Mouse (Mus musculus) intestine, postnatal 0 days (tissue): ENCODE measurements at regions not wholly inside any gene's neighbourhood (a gene's known extent, or its start where the extent isn't known, plus 50 kb on each side); places are given as distances from the start of the nearest gene placed in this dataset.

Experiments
- ATAC-seq: fragments of 200-750 bp; cut with Nextera tagmentation; 2 replicates; pipeline ENCODE4 v1.8.0; 2017; ENCODE audit warnings: mild to moderate bottlenecking, moderate TSS enrichment, moderate library complexity
- H3K27ac ChIP-seq: fragments of 300-500 bp; sonication (generic); 2 replicates; pipeline ENCODE4 v1.5.1; 2014; ENCODE audit warnings: mild to moderate bottlenecking, low read depth, low read length, moderate library complexity
- H3K27me3 ChIP-seq: fragments of 300-500 bp; sonication (generic); replicated peaks from 2 replicates; pipeline ENCODE4 v1.6.1; 2014; ENCODE audit warnings: low read length, mixed read lengths; ENCODE audit not compliant: control insufficient read depth, insufficient read depth
- H3K36me3 ChIP-seq: fragments of 300-500 bp; sonication (generic); 2 replicates; pipeline ENCODE4 v1.6.1; 2014; ENCODE audit warnings: mild to moderate bottlenecking, moderate library complexity; ENCODE audit not compliant: control insufficient read depth, insufficient read depth
- H3K4me1 ChIP-seq: fragments of 300-500 bp; sonication (generic); replicated peaks from 2 replicates; pipeline ENCODE4 v1.6.1; 2014; ENCODE audit warnings: antibody characterized with exemption, low read length, mixed read lengths; ENCODE audit not compliant: control insufficient read depth, insufficient read depth
- H3K4me2 ChIP-seq: fragments of 300-500 bp; sonication (generic); replicated peaks from 2 replicates; pipeline ENCODE4 v1.6.1; 2014; ENCODE audit warnings: low read depth, mild to moderate bottlenecking, moderate library complexity
- H3K4me3 ChIP-seq: fragments of 300-500 bp; sonication (generic); 2 replicates; pipeline ENCODE4 v1.5.1; 2014; ENCODE audit warnings: low read depth, low read length
- H3K9ac ChIP-seq: fragments of 300-500 bp; sonication (generic); 2 replicates; pipeline ENCODE4 v1.6.1; 2014; ENCODE audit warnings: mild to moderate bottlenecking, low read depth, low read length
- H3K9me3 ChIP-seq: fragments of 300-500 bp; sonication (generic); 2 replicates; pipeline ENCODE4 v1.6.1; 2016; ENCODE audit warnings: mixed run types; ENCODE audit not compliant: control insufficient read depth
- CTCF ChIP-seq: sonication (generic); IDR thresholded peaks from 2 replicates; pipeline ENCODE4 v1.5.1; 2016; ENCODE audit warnings: low read depth, mild to moderate bottlenecking, control low read depth, antibody characterized with exemption, moderate library complexity
- WGBS: fragments of 180-500 bp; shearing (Covaris S2); extraction: QIAGEN DNeasy Blood & Tissue Kit; methylation state at CpG from one replicate; pipeline ENCODE4 v1.1.7; 2014; 5-methylcytosine and 5-hydroxymethylcytosine counted together

DNA sequence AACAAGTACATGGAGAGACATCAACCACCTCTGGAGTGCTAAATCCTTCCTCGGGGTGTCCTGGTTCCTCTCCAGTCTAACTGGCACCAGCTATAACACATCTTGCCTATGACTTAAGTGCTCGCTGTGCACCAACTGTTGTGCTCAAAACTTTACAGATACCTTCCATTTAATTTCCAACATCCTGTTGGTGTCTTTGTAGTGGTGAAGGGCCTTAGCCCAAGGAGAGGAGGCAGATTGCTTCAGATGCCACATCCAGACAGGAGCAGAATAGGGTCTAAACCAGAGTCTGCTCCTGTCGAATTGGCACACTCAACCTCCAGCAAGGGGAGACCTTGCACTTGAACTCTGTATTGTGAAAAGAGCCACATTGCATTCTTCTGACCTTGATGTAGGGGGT lies 121.2 kb upstream of the Eef2kmt start:
- Histone ChIP-seq H3K9ac (no peak overlapping the region), H3K4me1 (no peaks in the 10 kb centered on the region), H3K27ac (no peak overlapping the region), H3K9me3 (no peaks in the 10 kb centered on the region), H3K4me3 (no peak overlapping the region), H3K27me3 (no peaks in the 10 kb centered on the region), H3K4me2 (no peak overlapping the region), H3K36me3 (no peaks in the 10 kb centered on the region)
- ATAC-seq, result no peak
- TF ChIP-seq CTCF, result no peak
- WGBS, result 86% methylated on average over 3 of the region's 3 CpGs

DNA sequence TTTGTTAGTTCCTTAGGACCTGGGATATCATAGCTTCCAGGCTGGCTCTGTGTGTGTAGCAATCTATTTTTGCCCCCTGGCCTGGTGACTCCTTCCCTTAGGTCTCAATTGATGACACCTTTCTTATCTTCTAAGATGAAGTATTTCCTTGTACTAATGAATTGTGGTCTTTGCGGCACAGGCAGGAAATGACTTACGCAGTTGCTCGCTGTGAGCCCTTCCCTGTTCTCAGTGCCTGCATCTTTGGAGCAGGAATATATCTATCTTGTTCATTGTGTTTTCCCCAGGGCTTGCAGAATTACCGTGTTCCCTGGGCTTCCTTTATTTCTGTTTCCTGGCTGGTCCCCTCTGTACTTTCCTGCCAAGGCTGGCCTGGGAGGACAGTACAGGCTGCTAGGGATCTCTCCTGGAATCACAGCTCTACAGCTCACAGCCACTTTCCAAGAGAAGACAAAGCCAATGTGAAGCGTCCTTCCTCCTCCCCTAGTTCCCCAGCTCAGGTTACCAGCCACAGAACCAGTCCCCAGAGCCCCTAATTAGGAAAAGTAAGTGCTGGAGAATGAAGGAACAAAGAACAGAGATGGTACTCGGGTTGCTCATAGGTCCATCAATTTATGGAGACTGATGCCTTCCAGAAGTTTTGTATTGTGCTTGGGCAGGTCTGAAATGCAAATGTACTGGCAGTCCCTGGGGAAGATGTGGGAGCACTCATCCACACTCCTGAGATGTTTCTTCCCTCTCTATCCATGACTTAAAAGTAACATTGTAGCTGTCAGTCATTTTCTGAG lies 119.2 kb upstream of the Eef2kmt start:
- Histone ChIP-seq H3K4me1 (no peaks in the 10 kb centered on the region), H3K9me3 (no peaks in the 10 kb centered on the region), H3K4me3 (no peak overlapping the region), H3K27ac (no peak overlapping the region), H3K27me3 (no peaks in the 10 kb centered on the region), H3K9ac (no peak overlapping the region), H3K36me3 (no peaks in the 10 kb centered on the region), H3K4me2 (no peak overlapping the region)
- no peak for ATAC-seq
- WGBS, result 30% methylated on average over 6 of the region's 6 CpGs
- TF ChIP-seq CTCF, result no peak

DNA sequence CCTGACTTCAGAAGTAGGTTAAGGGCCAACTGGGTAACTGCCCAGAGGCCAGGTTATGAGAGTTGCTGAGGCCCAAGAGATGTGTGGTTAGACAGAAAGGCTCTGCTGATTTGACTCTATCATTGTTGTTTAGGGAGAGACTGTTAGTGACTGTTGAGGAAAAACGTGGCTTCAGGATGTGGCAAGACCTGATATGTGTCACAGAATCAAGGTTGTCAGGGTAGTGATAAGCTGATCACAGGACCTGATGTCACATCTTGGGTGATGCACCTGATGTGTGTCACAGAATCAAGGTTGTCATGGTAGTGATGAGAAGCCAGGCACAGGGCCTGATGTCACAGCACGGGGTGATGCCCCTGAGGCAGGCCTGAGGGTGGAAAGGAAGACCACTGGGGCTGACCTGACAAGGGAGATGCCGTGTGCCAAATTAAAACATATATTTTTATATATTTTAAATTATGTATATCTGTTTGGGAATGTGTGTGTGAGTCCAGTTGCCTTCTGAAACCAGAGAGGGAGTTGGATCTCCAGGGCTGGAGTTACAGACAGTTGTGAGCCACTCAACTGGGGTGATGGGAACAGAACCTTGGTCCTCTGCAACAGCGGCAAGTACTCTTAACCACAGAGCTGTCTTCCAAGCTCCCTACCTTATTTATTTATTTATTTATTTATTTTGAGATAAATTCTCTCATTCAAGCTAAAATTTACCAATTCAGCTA lies 115.6 kb upstream of the Eef2kmt start:
- no peak overlapping the region for H3K4me3 ChIP-seq
- H3K4me2 ChIP-seq, result no peak overlapping the region
- H3K9me3 ChIP-seq, result no peaks in the 10 kb centered on the region
- H3K36me3 ChIP-seq, result no peaks in the 10 kb centered on the region
- no peak overlapping the region for H3K9ac ChIP-seq
- ATAC-seq, result no peak
- no peak overlapping the region for H3K27ac ChIP-seq
- no peaks in the 10 kb centered on the region for H3K4me1 ChIP-seq
- TF ChIP-seq CTCF, result no peak
- H3K27me3 ChIP-seq, result no peaks in the 10 kb centered on the region
- 92% methylated on average over 4 of the region's 4 CpGs for WGBS

DNA sequence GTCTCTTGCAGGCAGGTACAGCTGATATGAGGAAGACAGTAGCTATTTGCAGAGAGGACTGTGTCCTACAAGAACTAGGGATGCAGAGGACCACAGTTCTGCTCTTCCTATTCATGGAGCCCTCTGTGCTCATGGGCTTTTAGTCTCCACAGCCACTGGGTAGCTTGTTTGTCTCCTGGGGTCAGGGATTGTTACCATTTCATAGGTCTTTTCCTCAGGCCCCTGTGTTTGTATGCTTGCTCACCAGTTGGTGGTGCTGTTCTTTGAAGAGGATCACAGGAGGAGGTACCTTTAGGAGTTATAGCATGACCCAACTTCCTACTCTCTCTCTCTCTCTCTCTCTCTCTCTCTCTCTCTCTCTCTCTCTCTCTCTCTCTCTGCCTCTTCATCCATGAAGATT lies 114.7 kb upstream of the Eef2kmt start:
- TF ChIP-seq CTCF, result peak; percentile 44; the same call in 1 of the 2 replicates
- H3K4me2 ChIP-seq, result no peak overlapping the region
- ATAC-seq, result no peak
- no peaks in the 10 kb centered on the region for H3K4me1 ChIP-seq
- no peaks in the 10 kb centered on the region for H3K9me3 ChIP-seq
- no peaks in the 10 kb centered on the region for H3K27me3 ChIP-seq
- no peaks in the 10 kb centered on the region for H3K36me3 ChIP-seq
- H3K4me3 ChIP-seq, result no peak overlapping the region
- no peak overlapping the region for H3K27ac ChIP-seq
- no peak overlapping the region for H3K9ac ChIP-seq

DNA sequence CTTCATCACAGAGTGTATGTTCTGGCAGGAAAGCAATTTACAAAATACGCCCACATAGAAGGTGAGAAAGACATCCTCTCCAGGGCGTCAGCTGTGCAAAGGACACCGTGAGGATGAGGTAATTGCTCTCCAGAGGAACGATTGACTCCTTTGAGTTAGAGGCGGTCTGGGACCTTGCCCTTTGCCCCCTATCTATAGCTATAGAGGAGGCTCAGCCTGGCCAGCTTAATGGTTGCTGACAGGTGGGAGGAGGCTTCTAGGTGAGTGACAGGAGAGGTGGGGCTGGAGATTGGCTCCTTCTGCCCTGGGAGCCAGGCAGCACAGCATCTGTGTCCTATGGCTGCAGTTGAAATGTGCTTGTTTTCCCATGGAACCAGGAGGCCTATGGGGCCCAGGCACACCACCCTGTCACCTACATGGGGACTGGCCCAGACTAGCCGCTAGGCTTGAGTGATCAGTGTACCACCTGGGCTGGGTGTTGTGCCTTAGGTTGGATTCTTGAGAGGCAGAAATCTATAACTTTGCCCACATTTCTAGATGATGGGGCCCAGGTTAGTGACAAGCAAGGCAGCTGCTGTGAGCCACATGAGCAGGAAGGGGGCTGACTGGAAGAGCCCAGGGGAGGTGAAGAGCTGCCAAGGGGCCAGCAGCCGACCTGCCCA lies 113.2 kb upstream of the Eef2kmt start:
- Histone ChIP-seq H3K4me3 (no peak overlapping the region), H3K4me2 (no peak overlapping the region), H3K9ac (no peak overlapping the region), H3K36me3 (no peaks in the 10 kb centered on the region), H3K9me3 (no peaks in the 10 kb centered on the region), H3K27me3 (no peaks in the 10 kb centered on the region), H3K4me1 (no peaks in the 10 kb centered on the region), H3K27ac (no peak overlapping the region)
- WGBS, result 27% methylated on average over 7 of the region's 7 CpGs
- peak; percentile 95 for ATAC-seq
- TF ChIP-seq CTCF, result no peak

DNA sequence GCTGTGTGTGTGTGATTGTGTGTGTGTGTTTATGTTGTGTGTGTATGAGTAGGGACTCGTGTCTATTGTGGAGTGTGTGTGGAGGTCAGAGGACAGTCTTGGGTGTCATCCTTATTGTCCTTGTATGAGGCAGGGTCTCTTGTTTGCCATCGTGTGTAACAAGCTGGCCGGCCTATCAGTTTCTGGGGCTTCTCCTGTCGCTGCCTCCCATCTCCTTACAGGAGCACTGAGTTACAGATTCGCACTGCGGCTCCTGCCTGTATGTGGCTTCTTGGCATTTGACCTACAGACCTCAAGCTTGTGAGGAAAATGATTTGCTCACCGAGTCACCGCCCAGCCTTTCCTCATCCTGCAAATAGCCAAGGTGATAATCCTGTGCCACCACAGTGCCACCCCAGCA lies 112.6 kb upstream of the Eef2kmt start:
- H3K4me3 ChIP-seq, result no peak overlapping the region
- H3K27ac ChIP-seq, result no peak overlapping the region
- no peak for ATAC-seq
- no peaks in the 10 kb centered on the region for H3K4me1 ChIP-seq
- no peak for TF ChIP-seq CTCF
- 79% methylated on average over 8 of the region's 8 CpGs for WGBS
- no peak overlapping the region for H3K9ac ChIP-seq
- H3K4me2 ChIP-seq, result no peak overlapping the region
- H3K36me3 ChIP-seq, result no peaks in the 10 kb centered on the region
- H3K9me3 ChIP-seq, result no peaks in the 10 kb centered on the region
- H3K27me3 ChIP-seq, result no peaks in the 10 kb centered on the region
